In the genomic region with DNA sequence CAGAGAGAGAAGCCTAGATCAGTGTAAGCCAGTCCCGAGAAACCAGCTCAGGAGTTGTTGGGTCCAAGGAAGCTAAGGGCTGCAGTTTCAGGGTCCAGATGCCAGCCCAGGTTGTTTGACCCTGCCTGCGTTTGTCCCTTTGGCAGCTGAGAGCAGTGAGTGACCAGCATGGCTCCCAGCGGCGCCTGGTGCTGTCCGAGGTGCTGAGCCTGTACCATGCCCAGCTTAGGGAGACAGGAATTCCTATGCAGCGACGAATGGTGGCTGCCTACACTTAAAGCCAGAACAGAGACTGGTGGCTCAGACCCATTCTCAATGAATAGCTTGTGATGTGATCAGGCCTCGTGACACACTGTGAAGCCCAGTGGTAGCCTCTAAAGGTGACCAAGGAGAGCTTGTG, we compare ENCODE assay signal across 9 mouse cellular contexts. TPM values are rescaled to one million over a fixed set of nuclear protein-coding genes. Genes with fewer than 3 reads are reported as not detected.
A peak's percentile ranks its signal among the peaks of the same experiment; 100 is the strongest.
DNase-seq lines count a peak whose midpoint lies in the region; ATAC-seq and TF ChIP-seq lines count a peak whose summit lies in the region.
"Had no signal": no experiment of that assay in that cellular context is flagged by ENCODE, and none has a peak within 500 bp of the region (broad histone marks: within the 10 kb centered on the region; RNA-seq: fewer than 3 reads in every experiment).

No protein-coding gene starts in this region.

- TF ChIP-seq CTCF in liver, adult 2 months (IDR thresholded peaks at IDR 0.05; ENCODE audit: low read depth, low read length), result no peak

- 0 out of 2 replicates have a peak, but pooled peaks have one; percentile 34 for ATAC-seq in erythroblast, adult 5-6 weeks (replicated peaks; ENCODE audit: low FRiP score, poor library complexity, severe bottlenecking)

- peak; percentile 17 for DNase-seq in heart, adult 8-10 months (ENCODE audit: low spot score)
- DNase-seq in heart, adult 9 months (ENCODE audit: low spot score in 2 of 2), result no peak
- no peak for DNase-seq in ES-E14 (ENCODE audit: low read depth, low spot score)
- peak; percentile 14 for DNase-seq in liver, adult 2 months (ENCODE audit: extremely low read depth, low read depth, low spot score)
- DNase-seq in urinary bladder, postnatal 4 days (ENCODE audit: low spot score in 2 of 2), result peak; percentile 33 to 72
- no peak for DNase-seq in right cerebral cortex, postnatal 10 days (ENCODE audit: low spot score in 2 of 2)
- DNase-seq in left cerebral cortex, adult 8-10 months (ENCODE audit: low spot score in 2 of 2), result no peak

- H3K27ac ChIP-seq in ES-E14 (ENCODE audit: insufficient read depth, low read depth, low read length, poor library complexity, severe bottlenecking), result no peak overlapping the region
- H3K27ac ChIP-seq in liver, adult 2 months (replicated peaks; ENCODE audit: insufficient read depth, low read depth, low read length), result no peak overlapping the region

- no peaks in the 10 kb centered on the region for H3K4me1 ChIP-seq in ES-E14 (ENCODE audit: control insufficient read depth in 2 of 2, insufficient read depth in 2 of 2, low read length in 2 of 2, poor library complexity in 1 of 2)
- H3K4me1 ChIP-seq in liver, adult 2 months (ENCODE audit: control insufficient read depth, insufficient read depth, low read length), result no peaks in the 10 kb centered on the region

- H3K4me3 ChIP-seq in ES-E14 (ENCODE audit: insufficient read depth in 1 of 2, low read depth in 1 of 2, low read length in 2 of 2, poor library complexity in 1 of 2, severe bottlenecking in 1 of 2), result no peak overlapping the region
- H3K4me3 ChIP-seq in liver, adult 2 months (ENCODE audit: insufficient read depth, low read depth, low read length), result no peak overlapping the region

- no peaks in the 10 kb centered on the region for H3K79me2 ChIP-seq in liver, adult 2 months (ENCODE audit: control insufficient read depth, insufficient read depth, low read length)

- in situ Hi-C loops in ES-E14 (cut with MboI; ENCODE audit: low sequenced_read_pairs in 2 of 2, unreplicated experiment in 2 of 2), result loop anchor here in 1 of 2 experiments (10.0 kb wide), 1 partner anchor 181 kb away; no protein-coding TSS in a partner anchor

- no peak for TF ChIP-seq POLR2A in liver, adult 2 months (IDR thresholded peaks at IDR 0.05; ENCODE audit: extremely low read depth, insufficient read depth, low read length)

- H3K9me3 ChIP-seq in ES-E14 (ENCODE audit: control insufficient read depth, insufficient read depth, low read depth, low read length), result no peaks in the 10 kb centered on the region

- H3K36me3 ChIP-seq in ES-E14 (ENCODE audit: control insufficient read depth, insufficient read depth, low read length, poor library complexity, severe bottlenecking), result no peaks in the 10 kb centered on the region
- H3K36me3 ChIP-seq in liver, adult 2 months (ENCODE audit: control insufficient read depth, insufficient read depth, low read length), result no peaks in the 10 kb centered on the region

- H3K9ac ChIP-seq in ES-E14 (ENCODE audit: insufficient read depth, low read depth, low read length, poor library complexity, severe bottlenecking), result no peak overlapping the region
- no peak overlapping the region for H3K9ac ChIP-seq in liver, adult 2 months (ENCODE audit: low read depth, low read length)

- H3K27me3 ChIP-seq in liver, adult 2 months (ENCODE audit: control insufficient read depth, insufficient read depth, low read length), result no peaks in the 10 kb centered on the region

- WGBS in liver, adult 2 months, result 6% methylated on average over 8 of the region's 8 CpGs

TF ChIP-seq in ES-E14, 5 proteins besides CTCF, POLR2A, EP300 and RAD21:
- 0 out of 2 replicates have a peak, but pooled peaks have one; percentile 19 for TF ChIP-seq MAFK (IDR thresholded peaks at IDR 0.05; ENCODE audit: insufficient read depth, low read depth, low read length)
- TF ChIP-seq ZNF384 (IDR thresholded peaks at IDR 0.05; ENCODE audit: low read depth, low read length), result no peak
- TF ChIP-seq HCFC1 (IDR thresholded peaks at IDR 0.05; ENCODE audit: borderline replicate concordance, insufficient read depth, low read length), result no peak
TF ChIP-seq in ES-E14: peak in this region for 1.

RNA-seq across cellular contexts. Expression of gene Bhlhe23, which starts 20.8 kb away (rescaled TPM):
- not detected for total RNA-seq in heart, adult 8-10 months (2022)
- total RNA-seq in ES-E14 (2012; rRNA removed), result 0.11 and 0.18 TPM in 2 replicates
- not detected in 2 replicates for total RNA-seq in erythroblast, adult 5-6 weeks (2015; ENCODE audit: low replicate concordance)
- total RNA-seq in erythroblast, adult 5-6 weeks (2017; ENCODE audit: low replicate concordance), result not detected in 2 replicates
- total RNA-seq in liver, adult 2 months (2014; rRNA removed), result not detected in 2 replicates
- not detected in 2 replicates for polyA plus RNA-seq in liver, adult 2 months (2012; rRNA removed)
- total RNA-seq in left cerebral cortex, adult 8-10 months (2022), result not detected
- total RNA-seq: gastrocnemius, postnatal 4 days had no signal

RNA-seq across cellular contexts. Expression of gene Slc17a9, which starts 30.8 kb away (rescaled TPM):
- total RNA-seq in heart, adult 8-10 months (2022), result under 1 TPM; 0.30 to 0.75 (median 0.40) TPM
- total RNA-seq in ES-E14 (2012; rRNA removed), result 12.0 and 28.1 TPM in 2 replicates
- total RNA-seq in erythroblast, adult 5-6 weeks (2015; ENCODE audit: low replicate concordance), result 10.6 and 16.1 TPM in 2 replicates
- total RNA-seq in erythroblast, adult 5-6 weeks (2017; ENCODE audit: low replicate concordance), result 1.5 and 3.1 TPM in 2 replicates
- total RNA-seq in liver, adult 2 months (2014; rRNA removed), result 3.5 and 4.5 TPM in 2 replicates
- polyA plus RNA-seq in liver, adult 2 months (2012; rRNA removed), result 9.1 and 10.9 TPM in 2 replicates
- 1 to 10 TPM in 2 of 4 experiments, under 1 TPM in 2; 0.43 to 1.3 (median 0.94) TPM for total RNA-seq in left cerebral cortex, adult 8-10 months (2022)

RNA-seq across cellular contexts. Expression of gene Gid8, which starts 46.0 kb away (rescaled TPM):
- 10 to 100 TPM; 57.6 to 66.1 (median 59.5) TPM for total RNA-seq in heart, adult 8-10 months (2022)
- 57.8 and 64.7 TPM in 2 replicates for total RNA-seq in ES-E14 (2012; rRNA removed)
- total RNA-seq in erythroblast, adult 5-6 weeks (2015; ENCODE audit: low replicate concordance), result 49.8 and 77.7 TPM in 2 replicates
- total RNA-seq in erythroblast, adult 5-6 weeks (2017; ENCODE audit: low replicate concordance), result 113 and 114 TPM in 2 replicates
- total RNA-seq in liver, adult 2 months (2014; rRNA removed), result 52.4 and 54.7 TPM in 2 replicates
- 23.6 and 24.3 TPM in 2 replicates for polyA plus RNA-seq in liver, adult 2 months (2012; rRNA removed)
- total RNA-seq in left cerebral cortex, adult 8-10 months (2022), result 10 to 100 TPM; 66.2 to 72.7 (median 68.5) TPM

RNA-seq across cellular contexts. Expression of gene Dido1, which starts 46.1 kb away (rescaled TPM):
- total RNA-seq in heart, adult 8-10 months (2022), result 10 to 100 TPM; 25.2 to 35.9 (median 31.1) TPM
- total RNA-seq in ES-E14 (2012; rRNA removed), result 84.7 and 90.6 TPM in 2 replicates
- 25.2 and 25.3 TPM in 2 replicates for total RNA-seq in erythroblast, adult 5-6 weeks (2015; ENCODE audit: low replicate concordance)
- total RNA-seq in erythroblast, adult 5-6 weeks (2017; ENCODE audit: low replicate concordance), result 45.2 and 57.2 TPM in 2 replicates
- total RNA-seq in liver, adult 2 months (2014; rRNA removed), result 26.0 and 27.1 TPM in 2 replicates
- polyA plus RNA-seq in liver, adult 2 months (2012; rRNA removed), result 7.3 and 10.0 TPM in 2 replicates
- 10 to 100 TPM; 53.8 to 57.8 (median 55.2) TPM for total RNA-seq in left cerebral cortex, adult 8-10 months (2022)

Comparison
In these comparisons a context has a peak if more than half of its experiments do, and no peak if none do; other contexts are left out.
1. DNase-seq: peak in heart, adult 8-10 months (single experiment), liver, adult 2 months (single experiment) and urinary bladder, postnatal 4 days (2 of 2); none in heart, adult 9 months (0 of 2), ES-E14 (single experiment), right cerebral cortex, postnatal 10 days (0 of 2) and left cerebral cortex, adult 8-10 months (0 of 2).